Mouse (Mus musculus) right cerebral cortex, postnatal 14 days (tissue): ENCODE measurements around the gene 1700017B05Rik.
"Not testable (repeated sequence)": the region's sequence is repeated elsewhere in the genome, so short reads cannot be mapped to it uniquely, and the experiment has no call there.

Source experiments
- DNase-seq: peaks from one replicate; pipeline ENCODE4 v3.0.0; 2022

The 1700017B05Rik gene

GRCm38 (mm10) chr9:57212448-57213222 is 49.8 kb downstream of the 1700017B05Rik start:
- no peak for DNase-seq

GRCm38 (mm10) chr9:57209316-57209715 is 53.1 kb downstream of the 1700017B05Rik start:
- DNase-seq, result peak; percentile 52

- no peak for DNase-seq
These were observed 55.5 kb downstream of the 1700017B05Rik start for GRCm38 (mm10) chr9:57206896-57207295.

- DNase-seq, result not testable (repeated sequence)
These were observed 58.8 kb downstream of the 1700017B05Rik start for GRCm38 (mm10) chr9:57203571-57203970.
